Mouse (Mus musculus) bone marrow, adult 2 months (tissue): Measurements from ENCODE around the gene Timm29. TPM values are rescaled to one million over a fixed set of nuclear protein-coding genes. Genes with fewer than 3 reads are reported as not detected.

Experiments used
- H3K27ac ChIP-seq: fragments of 200-500 bp; 2 replicates; pipeline ENCODE4 v1.5.1; 2012; ENCODE audit warnings: low read depth, mild to moderate bottlenecking, control low read depth, inconsistent platforms, low read length; ENCODE audit not compliant: control insufficient read depth, poor library complexity, insufficient read depth
- H3K4me1 ChIP-seq: fragments of 200-500 bp; 2 replicates; pipeline ENCODE4 v1.6.1; 2011; ENCODE audit warnings: low read length; ENCODE audit not compliant: control insufficient read depth, insufficient read depth
- H3K4me3 ChIP-seq: fragments of 200-500 bp; replicated peaks from 2 replicates; pipeline ENCODE3; 2011; ENCODE audit warnings: mild to moderate bottlenecking, low read depth, low read length, control low read depth; ENCODE audit not compliant: control insufficient read depth
- CTCF ChIP-seq: fragments of 200-500 bp; IDR thresholded peaks from 2 replicates; pipeline ENCODE4 v1.5.1; 2011; ENCODE audit warnings: low read length, control low read depth; ENCODE audit not compliant: control insufficient read depth, insufficient read depth
- POLR2A ChIP-seq: fragments of 200-500 bp; IDR thresholded peaks from 2 replicates; pipeline ENCODE4 v1.6.1; 2011; ENCODE audit warnings: low read depth, mild to moderate bottlenecking, control low read depth, low read length, borderline replicate concordance; ENCODE audit not compliant: control insufficient read depth
- WGBS: fragments of 180-500 bp; shearing (Covaris S2); methylation state at CpG from one replicate; pipeline ENCODE4 v1.1.7; 2018; 5-methylcytosine and 5-hydroxymethylcytosine counted together
- polyA plus RNA-seq: library from polyadenylated mRNA; stranded (reverse); fragments of >200 nt; gene quantifications from 2 replicates; pipeline ENCODE4 v1.2.4, GENCODE M21; 2011; ENCODE audit warnings: low replicate concordance; ENCODE audit not compliant: missing spikeins, insufficient read depth, insufficient read length

Timm29 gene
- polyA plus RNA-seq, 1 experiment: 10.4 TPM

DNA sequence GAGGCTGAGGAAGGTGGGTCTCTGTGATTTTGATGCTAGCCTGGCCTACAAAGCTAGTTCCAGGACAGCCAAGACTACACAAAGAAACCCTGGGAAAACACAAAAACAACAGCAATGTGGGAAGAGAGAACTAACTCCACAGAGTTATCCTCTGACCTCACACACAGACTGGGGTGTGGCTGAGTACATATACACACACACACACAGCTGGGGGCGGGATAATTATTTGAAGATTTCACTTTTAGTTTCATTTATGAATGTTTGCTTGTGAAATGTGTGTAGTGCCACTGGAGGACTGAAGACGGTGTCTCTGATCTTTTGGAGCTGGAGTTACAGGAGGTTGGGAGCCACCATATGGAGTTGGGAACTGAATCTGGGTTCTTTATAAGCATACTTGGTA is 8.6 kb downstream of the Timm29 start:
- WGBS: 71% methylated on average over 2 of the region's 2 CpGs
- Histone ChIP-seq H3K27ac (no peak overlapping the region), H3K4me1 (no peaks in the 10 kb centered on the region), H3K4me3 (no peak overlapping the region)
- TF ChIP-seq CTCF: no peak
- TF ChIP-seq POLR2A: no peak

DNA sequence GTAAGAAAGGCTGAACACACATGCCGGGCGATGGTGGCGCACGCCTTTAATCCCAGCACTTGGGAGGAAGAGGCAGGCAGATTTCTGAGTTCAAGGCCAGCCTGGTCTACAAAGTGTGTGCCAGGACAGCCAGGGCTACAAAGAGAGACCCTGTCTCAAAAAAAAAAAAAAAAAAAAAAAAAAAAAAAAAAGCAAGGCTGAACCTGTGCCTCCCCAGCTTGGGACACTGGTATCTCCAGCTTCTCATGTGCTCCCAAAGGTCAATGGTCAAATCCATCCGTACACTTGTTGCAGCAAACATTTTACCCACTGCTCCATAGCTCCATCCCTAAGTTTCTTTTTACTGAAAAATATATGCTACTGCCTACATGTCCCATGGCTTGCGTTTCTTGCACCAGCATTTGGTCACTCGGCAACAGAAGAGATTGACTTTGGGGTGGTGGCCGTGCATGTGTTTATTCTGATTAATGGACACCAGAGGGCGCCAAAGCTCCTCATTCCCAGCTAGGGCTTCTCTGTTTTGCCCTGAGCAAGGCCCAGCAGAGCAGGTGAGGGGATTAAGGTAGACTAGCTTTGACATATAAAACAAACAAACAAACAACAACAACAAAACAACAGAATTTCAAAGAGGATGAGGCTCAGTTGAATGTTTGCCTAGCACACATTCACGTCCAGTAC is 9.3 kb downstream of the Timm29 start:
- TF ChIP-seq POLR2A (no peak), CTCF (peak; percentile 85)
- Histone ChIP-seq H3K4me3 (no peak overlapping the region), H3K27ac (no peak overlapping the region), H3K4me1 (peaks cover 2% of the 10 kb centered on the region; the same call in 1 of the 2 replicates)
- WGBS: 50% methylated on average over 10 of the region's 10 CpGs

DNA sequence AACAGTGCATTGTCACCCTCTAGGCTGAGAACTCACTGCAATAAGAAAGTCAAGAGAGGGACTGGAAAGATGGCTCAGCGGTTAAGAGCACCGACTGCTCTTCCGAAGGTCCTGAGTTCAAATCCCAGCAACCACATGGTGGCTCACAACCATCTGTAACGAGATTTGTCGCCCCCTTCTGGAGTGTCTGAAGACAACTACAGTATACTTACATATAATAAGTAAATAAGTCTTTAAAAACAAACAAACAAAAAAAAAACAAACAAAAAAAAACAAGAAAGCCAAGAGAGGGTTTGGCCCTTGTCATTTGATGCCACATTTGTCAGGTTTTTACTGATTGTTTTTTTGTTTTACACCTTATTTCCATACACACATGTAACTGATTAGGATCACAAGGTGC is 11.6 kb downstream of the Timm29 start:
- Histone ChIP-seq H3K4me3 (no peak overlapping the region), H3K4me1 (peaks cover 3% of the 10 kb centered on the region), H3K27ac (no peak overlapping the region)
- TF ChIP-seq POLR2A (no peak), CTCF (no peak)
- WGBS: 82% methylated on average over 5 of the region's 5 CpGs

DNA sequence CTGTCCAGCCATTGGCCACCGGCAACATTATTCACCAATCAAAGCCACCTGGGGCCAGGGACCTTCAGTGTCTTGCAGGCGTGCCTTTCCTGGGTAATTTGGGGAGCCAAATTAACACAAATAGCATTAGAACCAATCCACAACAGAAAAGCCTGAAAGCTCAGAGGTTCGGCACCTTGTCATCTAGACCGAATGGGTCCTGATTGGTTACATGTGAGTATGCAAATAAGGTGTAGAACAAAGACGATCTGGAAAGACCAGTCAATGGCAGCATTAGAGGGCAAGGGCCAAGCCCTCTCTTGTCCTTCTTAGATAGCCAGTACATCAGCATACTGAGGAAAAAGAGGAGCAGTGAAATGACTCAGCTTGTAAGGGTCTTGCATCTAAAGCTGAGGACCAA is 13.3 kb downstream of the Timm29 start:
- Histone ChIP-seq H3K4me1 (peaks cover 6% of the 10 kb centered on the region), H3K4me3 (no peak overlapping the region), H3K27ac (no peak overlapping the region)
- TF ChIP-seq CTCF (no peak), POLR2A (no peak)
- WGBS: 77% methylated on average over 5 of the region's 5 CpGs

- no peak overlapping the region for H3K4me3 ChIP-seq
- 17% methylated on average over 1 of the region's 1 CpGs for WGBS
Measured at GRCm38 (mm10) chr9:21606648-21607047, 14.1 kb downstream of the Timm29 start.

DNA sequence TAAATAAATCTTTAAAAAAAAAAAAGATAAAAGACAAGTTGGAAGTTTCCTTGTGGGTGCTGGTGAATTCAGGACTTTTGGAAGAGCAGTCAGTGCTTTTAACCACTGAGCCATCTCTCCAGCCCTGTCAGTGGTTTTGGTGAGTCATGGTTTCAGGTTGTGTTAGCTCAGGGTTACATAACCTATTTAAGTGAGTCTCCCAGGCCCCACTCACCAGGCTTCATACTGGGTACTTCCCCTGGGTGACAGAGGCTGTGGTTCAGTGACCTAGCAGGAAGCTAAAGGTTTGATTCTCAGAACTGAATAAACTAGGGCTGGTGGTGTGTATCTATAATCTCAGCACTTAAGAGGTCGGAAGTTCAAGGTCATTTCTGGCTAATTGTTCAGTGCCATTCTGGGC is 17.3 kb downstream of the Timm29 start:
- Histone ChIP-seq H3K4me1 (peaks cover 6% of the 10 kb centered on the region), H3K4me3 (no peak overlapping the region), H3K27ac (no peak overlapping the region)
- no peak for TF ChIP-seq CTCF
- no peak for TF ChIP-seq POLR2A
- WGBS: 18% methylated on average over 1 of the region's 1 CpGs

More at GRCm38 (mm10) chr9:21606648-21607047, 14.1 kb downstream of the Timm29 start:
- peaks cover 6% of the 10 kb centered on the region for H3K4me1 ChIP-seq
- H3K27ac ChIP-seq: no peak overlapping the region
- TF ChIP-seq POLR2A: no peak
- no peak for TF ChIP-seq CTCF

DNA sequence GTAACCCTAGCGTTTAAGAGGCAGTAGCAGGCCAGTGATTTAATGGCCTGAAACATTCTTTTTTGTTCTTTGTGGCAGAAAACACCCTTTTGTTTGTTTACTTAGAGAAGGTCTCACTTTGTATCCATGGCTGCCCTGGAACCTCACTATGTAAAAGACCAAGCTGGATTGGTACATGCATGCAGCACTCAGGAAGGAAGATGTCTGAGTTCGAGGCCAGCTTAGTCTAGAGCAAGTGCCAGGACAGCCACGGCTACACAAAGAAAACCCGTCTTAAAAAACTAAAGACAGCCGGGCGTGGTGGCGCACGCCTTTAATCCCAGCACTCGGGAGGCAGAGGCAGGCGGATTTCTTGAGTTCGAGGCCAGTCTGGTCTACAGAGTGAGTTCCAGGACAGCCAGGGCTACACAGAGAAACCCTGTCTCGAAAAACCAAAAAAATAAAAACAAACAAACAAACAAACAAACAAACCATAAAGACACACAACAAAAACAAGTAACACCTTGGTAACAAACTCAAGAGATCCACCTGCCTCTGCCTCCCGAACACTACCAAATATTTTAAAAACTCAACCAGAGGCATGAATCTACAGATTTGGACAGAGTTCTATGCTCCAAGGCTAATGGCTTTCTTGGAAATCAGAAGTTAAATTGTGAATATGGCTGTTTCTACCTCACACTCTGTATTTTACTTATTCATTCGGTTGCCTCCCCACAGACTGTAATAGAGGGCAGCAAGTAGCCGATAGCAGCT is 22.5 kb downstream of the Timm29 start:
- peaks cover 7% of the 10 kb centered on the region for H3K4me1 ChIP-seq
- peak overlapping the region; percentile 89 for H3K4me3 ChIP-seq
- H3K27ac ChIP-seq: peak overlapping the region; percentile 97
- TF ChIP-seq CTCF (no peak), POLR2A (no peak)
- 59% methylated on average over 15 of the region's 15 CpGs for WGBS

- TF ChIP-seq CTCF (no peak), POLR2A (peak; percentile 75; the same call in 1 of the 2 replicates)
- H3K4me3 ChIP-seq: peak within 1 kb of the TSS; percentile 89
- peak within 1 kb of the TSS; percentile 97 for H3K27ac ChIP-seq
- H3K4me1 ChIP-seq: peaks cover 4% of the 10 kb centered on the region; the same call in 1 of the 2 replicates
- 1% methylated on average over 45 of the region's 45 CpGs for WGBS
Measured at GRCm38 (mm10) chr9:21615617-21616231, 23.2 kb downstream of the Timm29 start, which contains the start of gene Smarca4. Smarca4 (plus strand) TSS chr9:21616169.
